Mouse (Mus musculus) cortical plate, adult 2 months (tissue): ENCODE results near the gene Pip4k2b. TPM values are rescaled to one million over a fixed set of nuclear protein-coding genes. Genes with fewer than 3 reads are reported as not detected.

ENCODE experiments used
- H3K27ac ChIP-seq: fragments of 200-500 bp; 2 replicates; pipeline ENCODE4 v1.5.1; 2012; ENCODE audit warnings: low read length, control low read depth, inconsistent platforms; ENCODE audit not compliant: insufficient read depth
- H3K4me1 ChIP-seq: fragments of 200-500 bp; 2 replicates; pipeline ENCODE4 v1.6.1; 2011; ENCODE audit warnings: low read length; ENCODE audit not compliant: control insufficient read depth, insufficient read depth
- H3K4me3 ChIP-seq: fragments of 200-500 bp; 2 replicates; pipeline ENCODE4 v1.5.1; 2011; ENCODE audit warnings: mild to moderate bottlenecking, low read length, control low read depth; ENCODE audit not compliant: insufficient read depth
- CTCF ChIP-seq: fragments of 200-500 bp; IDR thresholded peaks from 2 replicates; pipeline ENCODE4 v1.5.1; 2011; ENCODE audit warnings: mild to moderate bottlenecking, control low read depth, low read length; ENCODE audit not compliant: insufficient read depth; ENCODE audit errors: extremely low read depth
- POLR2A ChIP-seq: fragments of 200-500 bp; IDR thresholded peaks from 2 replicates; pipeline ENCODE4 v1.6.1; 2011; ENCODE audit warnings: mild to moderate bottlenecking, low read length, control low read depth; ENCODE audit not compliant: insufficient read depth; ENCODE audit errors: extremely low read depth
- polyA plus RNA-seq: library from polyadenylated mRNA; depleted of rRNA; stranded (reverse); fragments of >200 nt; gene quantifications from 2 replicates; pipeline ENCODE4 v1.2.3, GENCODE M21; 2012

Gene Pip4k2b
- polyA plus RNA-seq, 1 experiment = 64.7 TPM

GRCm38 (mm10) chr11:97703039-97703826 lies 41.3 kb downstream of the Pip4k2b start, which contains the start of gene Psmb3:
Psmb3 (plus strand) TSS chr11:97703399.
- Histone ChIP-seq H3K27ac (no peak within 1 kb of the TSS), H3K4me1 (peaks cover 4% of the 10 kb centered on the region; the same call in 1 of the 2 replicates), H3K4me3 (peak within 1 kb of the TSS; percentile 57)
- no peak for TF ChIP-seq CTCF
- peak; percentile 90 for TF ChIP-seq POLR2A

DNA sequence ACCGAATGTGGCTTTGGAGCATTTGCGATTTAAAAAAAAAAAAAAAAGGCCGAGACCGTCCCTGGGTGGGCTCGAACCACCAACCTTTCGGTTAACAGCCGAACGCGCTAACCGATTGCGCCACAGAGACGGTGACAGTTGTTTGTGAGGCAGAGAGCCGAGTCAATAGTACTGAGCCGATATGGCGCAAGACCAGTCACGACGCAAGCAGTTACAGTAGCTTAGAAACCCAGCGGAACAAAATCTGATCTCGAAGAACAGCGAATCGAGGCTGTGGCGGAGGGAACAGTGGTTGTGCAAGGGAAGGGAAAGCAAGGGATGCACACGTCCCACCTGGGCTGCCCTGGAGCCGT lies 42.1 kb downstream of the Pip4k2b start:
- Histone ChIP-seq H3K4me1 (peaks cover 6% of the 10 kb centered on the region; the same call in 1 of the 2 replicates), H3K27ac (no peak overlapping the region), H3K4me3 (peak overlapping the region; percentile 57)
- TF ChIP-seq CTCF (no peak), POLR2A (peak; percentile 61; the same call in 1 of the 2 replicates)

GRCm38 (mm10) chr11:97701581-97702392 lies 42.7 kb downstream of the Pip4k2b start:
- H3K4me1 ChIP-seq = peaks cover 6% of the 10 kb centered on the region; the same call in 1 of the 2 replicates
- H3K27ac ChIP-seq = no peak overlapping the region
- H3K4me3 ChIP-seq = peak overlapping the region; percentile 57; the same call in 1 of the 2 replicates
- no peak for TF ChIP-seq POLR2A
- no peak for TF ChIP-seq CTCF

DNA sequence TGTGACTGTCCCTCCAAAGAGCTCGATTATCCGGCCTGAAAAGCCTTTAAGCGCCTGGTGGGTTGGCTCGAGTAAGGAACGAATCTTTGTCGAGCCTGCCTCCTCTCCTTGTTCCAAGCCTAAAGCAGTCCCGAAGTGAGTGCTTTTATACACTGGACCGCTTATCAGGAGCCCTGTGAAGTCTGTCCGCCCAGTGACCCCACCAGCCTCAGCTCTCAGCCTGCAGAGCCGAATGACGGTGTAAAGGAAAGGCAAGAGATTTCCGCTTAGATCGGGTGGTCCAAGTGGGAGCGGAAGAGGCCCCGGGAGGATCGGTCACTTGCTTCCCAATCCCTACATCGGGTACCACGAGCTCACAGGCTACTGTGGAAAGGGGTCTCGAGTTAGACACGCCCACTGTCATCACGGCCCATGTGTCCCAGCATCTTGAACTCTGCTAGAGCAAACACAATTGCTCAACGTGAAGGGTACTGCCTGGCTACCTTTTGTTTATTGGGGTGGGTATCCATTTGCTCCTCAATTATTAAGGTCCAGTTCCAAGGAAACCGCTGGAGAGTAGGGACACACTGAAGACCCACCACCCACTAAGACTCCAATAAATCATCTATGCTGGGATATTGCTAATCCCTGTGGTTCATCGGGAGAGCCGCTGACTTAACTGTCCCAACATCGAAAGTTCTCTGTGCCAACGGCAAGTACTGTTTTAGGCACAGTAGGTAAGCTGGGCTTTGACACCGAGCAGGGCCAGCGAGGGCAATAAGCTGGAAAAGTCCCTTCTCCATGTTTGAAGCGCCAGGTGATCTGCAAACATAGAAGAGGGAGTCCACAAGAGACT lies 43.5 kb downstream of the Pip4k2b start:
- TF ChIP-seq CTCF = no peak
- 0 out of 2 replicates have a peak, but pooled peaks have one; percentile 3 for TF ChIP-seq POLR2A
- Histone ChIP-seq H3K4me3 (peak overlapping the region; percentile 91), H3K27ac (peak overlapping the region; percentile 70; the same call in 1 of the 2 replicates), H3K4me1 (peaks cover 8% of the 10 kb centered on the region)

DNA sequence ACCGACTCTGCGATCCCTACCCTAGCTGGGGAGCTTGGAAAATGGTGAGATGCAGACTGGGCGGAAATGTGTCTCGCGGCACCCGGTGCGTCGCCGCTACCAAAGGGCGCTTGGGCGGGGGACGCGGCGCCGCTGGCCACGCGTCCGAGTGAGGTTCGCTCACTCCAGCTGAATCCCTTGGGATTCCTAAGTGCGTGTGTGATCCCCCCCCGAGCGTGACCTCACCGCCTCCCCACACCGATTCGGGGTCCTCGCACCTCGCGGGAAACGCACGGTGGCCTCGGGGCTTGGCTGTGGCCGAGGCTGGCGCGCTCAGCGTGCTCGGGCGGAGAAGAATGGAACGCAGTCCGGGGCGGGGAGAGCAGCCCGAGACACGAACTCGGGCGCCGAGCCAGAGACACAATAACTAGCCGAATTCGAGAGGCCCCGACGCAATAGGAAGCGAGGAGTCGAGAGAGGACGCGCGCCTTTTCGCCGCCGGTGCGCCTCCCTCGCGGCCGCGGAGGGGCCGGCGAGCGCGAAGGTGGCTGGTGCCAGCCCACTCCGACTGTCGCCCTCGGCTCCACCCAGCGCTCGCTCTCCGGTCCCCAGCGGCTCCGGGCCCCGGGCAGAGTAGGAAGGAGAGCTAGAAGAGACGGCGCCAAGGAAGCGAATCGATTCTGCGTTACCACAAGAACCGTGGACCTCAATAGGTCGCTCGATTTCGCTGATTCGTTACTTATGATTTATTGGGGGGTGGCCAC lies 44.3 kb downstream of the Pip4k2b start, which contains the start of gene Pcgf2:
Gene Pcgf2, minus strand, starts transcription at position 495 of the 743 bp plus-strand sequence.
- Histone ChIP-seq H3K4me3 (peak within 1 kb of the TSS; percentile 91), H3K4me1 (peaks cover 9% of the 10 kb centered on the region), H3K27ac (peak within 1 kb of the TSS; percentile 70)
- TF ChIP-seq POLR2A (0 out of 2 replicates have a peak, but pooled peaks have one; percentile 2), CTCF (no peak)

- TF ChIP-seq CTCF (no peak), POLR2A (peak; percentile 93)
- peak overlapping the region; percentile 70 for H3K27ac ChIP-seq
- peaks cover 10% of the 10 kb centered on the region for H3K4me1 ChIP-seq
- peak overlapping the region; percentile 91 for H3K4me3 ChIP-seq
Measured at GRCm38 (mm10) chr11:97699626-97700002, 44.9 kb downstream of the Pip4k2b start.

DNA sequence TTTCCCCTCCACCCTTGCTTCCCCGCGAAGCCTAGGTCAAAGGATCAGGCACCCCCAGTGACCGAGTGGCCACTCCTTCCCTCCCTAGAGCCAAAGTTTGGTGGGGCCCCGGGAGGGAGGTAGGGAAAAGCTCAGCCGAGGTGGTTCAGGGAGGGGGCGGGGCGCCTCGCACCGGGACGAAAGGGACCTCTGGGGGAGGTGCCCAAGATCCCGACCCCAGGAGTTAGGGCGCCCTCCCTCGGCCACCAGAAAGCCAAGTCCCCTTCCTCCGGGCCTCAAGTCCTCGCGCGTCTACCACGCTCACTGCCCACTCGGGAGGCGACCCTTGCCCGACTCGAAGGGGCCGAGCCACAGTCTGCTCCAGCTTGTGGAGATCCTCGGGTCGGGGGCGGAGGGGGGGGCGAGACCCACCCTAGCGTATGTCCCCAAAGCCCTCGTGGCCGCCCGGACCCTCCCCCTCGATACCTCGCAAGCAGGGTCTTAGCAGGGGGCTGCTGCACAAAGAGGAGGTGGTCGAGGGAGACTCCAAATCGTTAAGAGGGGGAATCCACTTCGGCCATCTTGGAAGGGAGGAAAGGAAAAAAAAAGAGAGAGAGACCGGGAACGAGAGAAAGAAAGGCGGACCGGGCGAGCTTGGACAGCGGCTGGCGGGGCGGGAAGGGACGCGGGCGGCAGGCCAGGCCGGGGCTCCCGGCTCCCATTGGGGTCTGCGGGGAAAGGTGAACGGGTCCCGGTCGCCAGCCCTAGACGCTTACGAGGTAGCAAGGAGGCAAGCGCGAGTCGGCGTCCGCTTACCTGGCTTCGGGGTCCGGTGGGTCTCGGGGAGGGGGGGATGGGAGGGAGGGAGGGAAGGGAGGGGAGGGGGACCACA lies 45.5 kb downstream of the Pip4k2b start:
- peaks cover 8% of the 10 kb centered on the region for H3K4me1 ChIP-seq
- peak overlapping the region; percentile 24 for H3K27ac ChIP-seq
- no peak for TF ChIP-seq POLR2A
- TF ChIP-seq CTCF = no peak
- H3K4me3 ChIP-seq = peak overlapping the region; percentile 91
